Mouse (Mus musculus) monocyte, adult 59 days (primary cell): Measurements from ENCODE around the gene Vmn1r124. TPM values are rescaled to one million over a fixed set of nuclear protein-coding genes. Genes with fewer than 3 reads are reported as not detected.

Source experiments
- total RNA-seq, 2 experiments: library from RNA; stranded (reverse); gene quantifications; one replicate each; pipeline ENCODE4 v1.2.4; 2023

The Vmn1r124 gene
- total RNA-seq: not detected

GRCm38 (mm10) chr7:21260517-21260916 lies at the start of gene Vmn1r124:
Gene Vmn1r124 (minus strand): TSS chr7:21260617.

GRCm38 (mm10) chr7:21301367-21301766 lies 41.0 kb upstream of the Vmn1r124 start, which contains the start of gene Vmn1r126:
Gene Vmn1r126 (minus strand): TSS chr7:21301467.

GRCm38 (mm10) chr7:21271879-21272278 lies 11.5 kb upstream of the Vmn1r124 start, which contains the start of gene Vmn1r125:
Gene Vmn1r125 (plus strand): TSS chr7:21272179.

Other genes starting within 250 kb of the Vmn1r124 start
- gene Vmn1r119, start 248.2 kb downstream of the Vmn1r124 start, total RNA-seq: not detected
- gene Vmn1r120, start 206.8 kb downstream of the Vmn1r124 start, total RNA-seq: not detected
- gene Vmn1r121, start 162.1 kb downstream of the Vmn1r124 start, total RNA-seq: not detected
- gene Vmn1r122, start 126.5 kb downstream of the Vmn1r124 start, total RNA-seq: not detected
- gene Vmn1r123, start 98.4 kb downstream of the Vmn1r124 start, total RNA-seq: not detected
- gene Gm5157, start 70.2 kb downstream of the Vmn1r124 start, total RNA-seq: not detected
- gene Vmn1r125, start 11.6 kb upstream of the Vmn1r124 start, total RNA-seq: not detected
- gene Vmn1r126, start 40.9 kb upstream of the Vmn1r124 start, total RNA-seq: not detected
- not detected for gene Vmn1r127, start 59.2 kb upstream of the Vmn1r124 start, total RNA-seq
- gene Vmn1r128, start 88.8 kb upstream of the Vmn1r124 start, total RNA-seq: not detected
- gene Vmn1r129, start 100.7 kb upstream of the Vmn1r124 start, total RNA-seq: not detected
- not detected for gene Gm6882, start 172.1 kb upstream of the Vmn1r124 start, total RNA-seq